Mouse (Mus musculus) forelimb bud, embryonic 11.5 days (tissue): ENCODE results near the gene Kcnip4.

Experiments
- DNase-seq: peaks from one replicate; pipeline ENCODE4 v3.0.0-alpha.2; 2012; ENCODE audit warnings: low read depth, low spot score

The Kcnip4 gene

DNA sequence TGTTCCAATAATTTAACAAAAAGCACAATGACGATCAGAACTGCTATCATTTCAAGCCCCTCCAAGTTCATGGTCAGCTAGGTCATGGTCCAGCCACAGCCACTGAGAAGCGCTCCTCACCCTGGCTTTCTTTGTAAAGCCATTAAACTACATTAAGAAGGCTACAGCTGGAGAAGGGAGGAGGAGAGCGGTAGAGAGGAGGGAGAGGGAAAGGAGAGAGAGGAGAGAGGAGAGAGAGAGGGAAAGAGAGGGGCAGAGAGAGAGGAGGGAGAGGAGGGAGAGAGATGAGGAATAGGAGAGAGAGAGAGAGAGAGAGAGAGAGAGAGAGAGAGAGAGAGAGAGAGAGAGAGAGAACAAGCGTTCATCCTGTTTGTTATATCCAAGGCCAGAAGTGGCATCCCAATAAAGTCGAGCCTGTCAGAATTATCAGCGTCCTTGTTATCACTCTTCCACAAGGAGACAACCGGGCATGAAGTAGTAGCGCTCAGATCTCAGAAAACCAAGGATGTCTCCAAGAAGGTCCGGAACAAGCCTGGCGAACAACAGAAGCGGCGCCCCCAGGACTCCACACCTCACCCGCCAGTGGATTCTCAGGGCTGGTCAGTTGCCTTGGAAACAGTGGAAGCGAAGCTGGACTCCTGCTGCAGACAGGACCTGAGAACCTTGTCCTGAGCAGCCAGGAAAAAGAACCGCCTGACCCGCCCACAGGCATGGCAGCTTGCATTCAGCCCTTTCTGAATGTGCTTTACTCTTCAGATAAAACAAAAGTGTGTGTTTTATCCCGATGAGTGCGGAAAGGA, 635.1 kb downstream of the Kcnip4 start:
- DNase-seq: peak; percentile 37

DNA sequence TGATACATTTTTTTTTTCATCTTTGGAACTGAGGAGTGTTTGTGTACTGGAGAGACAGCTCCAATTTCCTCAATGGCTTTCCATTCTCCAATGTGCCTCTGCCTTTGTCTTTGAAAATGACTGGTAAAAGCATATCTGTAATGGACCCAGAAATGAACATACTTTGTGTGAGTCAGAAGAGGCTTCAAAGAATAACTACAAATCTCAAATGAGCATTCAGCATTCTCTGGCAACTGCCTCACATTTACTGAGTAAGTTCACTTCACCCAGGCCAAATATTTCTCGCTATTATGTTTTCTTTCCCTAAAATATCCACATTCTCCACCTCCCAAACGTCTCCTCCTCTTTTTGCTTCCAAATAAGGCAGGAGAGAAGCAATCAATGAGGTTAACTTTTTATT, 646.6 kb downstream of the Kcnip4 start:
- DNase-seq: no peak

DNA sequence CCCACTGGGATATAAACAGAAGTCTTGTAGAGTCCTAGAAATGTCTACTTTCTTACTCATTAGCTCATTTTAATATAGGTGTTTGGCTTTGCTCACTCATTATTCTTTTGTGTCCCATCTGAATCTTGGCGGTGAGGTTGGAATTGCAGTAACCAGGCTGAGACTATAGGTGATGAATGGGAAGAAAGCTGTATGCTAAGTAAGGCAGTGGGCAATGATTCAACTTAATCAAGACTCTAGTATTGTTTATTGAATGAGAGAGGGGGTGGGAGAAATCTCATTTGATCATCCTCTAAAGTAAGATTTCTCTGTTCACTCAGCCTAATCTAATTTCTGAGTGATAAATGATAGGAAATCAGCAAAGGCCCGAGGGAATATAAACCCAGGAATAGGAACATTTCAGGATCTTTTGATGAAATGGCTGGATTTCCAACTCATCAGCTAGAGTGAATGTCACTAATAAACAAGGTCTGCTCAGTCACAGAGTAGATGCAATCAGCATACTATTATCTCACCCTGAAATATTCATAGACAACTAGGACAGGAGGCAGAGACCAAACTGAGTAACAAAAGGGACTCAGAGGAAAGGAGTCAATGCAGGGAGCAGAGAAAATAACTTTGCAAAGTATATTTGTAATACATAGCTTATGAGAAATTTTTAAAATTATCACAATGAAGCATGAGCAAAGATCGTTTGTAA, 660.3 kb downstream of the Kcnip4 start:
- DNase-seq: no peak

DNA sequence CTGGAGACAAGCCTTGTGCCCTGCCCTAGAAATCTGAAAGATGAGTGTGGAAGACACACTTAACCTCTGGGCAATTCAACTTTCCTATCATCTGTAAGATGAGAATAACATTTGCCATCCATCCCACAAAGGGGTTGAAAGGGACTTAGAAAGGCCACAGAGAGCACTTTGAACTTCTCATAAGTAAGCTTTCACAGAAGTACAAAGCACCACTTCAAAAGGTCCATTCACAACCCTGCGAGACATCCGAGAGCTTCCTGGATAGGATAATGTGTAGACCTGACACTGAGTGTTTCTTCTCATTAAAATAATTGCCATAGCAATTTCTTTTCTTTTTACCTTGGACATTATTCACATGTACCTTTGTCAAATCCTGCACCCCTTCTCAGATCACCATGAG, 683.7 kb downstream of the Kcnip4 start:
- no peak for DNase-seq

DNA sequence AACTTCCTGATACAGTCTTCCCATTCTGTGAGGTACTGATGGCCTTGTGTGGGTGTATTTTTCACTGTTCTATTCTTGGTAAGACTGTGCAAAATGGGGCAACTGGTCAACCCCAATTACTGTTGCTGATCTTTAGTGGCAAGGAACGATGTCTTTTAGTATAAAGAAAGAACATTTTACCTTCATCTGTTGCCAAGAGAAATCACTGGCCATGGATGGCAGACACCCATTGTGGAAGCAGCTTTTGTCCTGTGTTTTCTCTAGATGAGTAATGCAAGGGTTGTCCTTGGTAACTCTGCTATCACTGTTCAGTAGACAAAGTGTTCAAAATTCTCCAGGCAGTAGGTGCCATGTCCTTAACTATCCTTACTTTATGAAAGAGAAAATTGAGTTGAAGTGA, 729.2 kb downstream of the Kcnip4 start:
- no peak for DNase-seq

DNA sequence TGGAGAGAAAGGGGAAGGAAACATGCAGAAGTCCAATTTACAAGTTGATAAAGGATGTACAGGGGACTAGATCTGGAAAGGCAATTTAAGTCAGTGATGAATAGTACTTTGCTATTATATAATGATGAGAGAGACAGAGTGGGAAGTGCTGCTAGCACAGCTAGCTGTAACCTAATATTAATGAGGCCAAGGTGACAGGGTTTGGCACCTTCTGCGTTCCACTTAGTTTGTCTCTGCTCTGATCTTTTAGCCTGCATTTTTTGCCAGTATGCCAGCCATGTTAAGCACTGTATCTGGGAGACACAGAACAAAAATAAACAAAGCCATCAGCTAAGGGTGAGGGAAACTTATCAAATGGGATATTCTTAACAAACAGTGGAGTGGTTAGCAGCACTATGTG, 745.3 kb downstream of the Kcnip4 start:
- no peak for DNase-seq

DNA sequence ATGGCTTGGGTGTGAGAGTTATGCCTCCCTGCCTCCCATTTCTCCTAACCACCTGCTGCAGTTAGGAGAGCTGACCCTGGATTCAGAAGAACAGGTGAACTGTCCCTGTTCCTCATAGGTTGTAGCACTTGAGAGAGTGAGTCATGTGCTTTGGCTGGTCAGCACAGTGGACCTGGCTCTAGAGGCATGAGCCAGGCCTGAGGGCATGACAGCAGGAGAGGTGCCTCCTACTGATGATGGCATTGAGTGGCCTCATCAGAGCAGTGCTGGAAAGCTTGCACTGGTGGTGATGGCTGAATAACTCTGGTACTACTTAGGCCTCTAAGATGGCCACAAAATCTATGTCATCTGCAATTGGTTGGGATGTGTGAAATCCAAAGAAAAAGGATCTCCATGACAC, 776.1 kb downstream of the Kcnip4 start:
- no peak for DNase-seq

DNA sequence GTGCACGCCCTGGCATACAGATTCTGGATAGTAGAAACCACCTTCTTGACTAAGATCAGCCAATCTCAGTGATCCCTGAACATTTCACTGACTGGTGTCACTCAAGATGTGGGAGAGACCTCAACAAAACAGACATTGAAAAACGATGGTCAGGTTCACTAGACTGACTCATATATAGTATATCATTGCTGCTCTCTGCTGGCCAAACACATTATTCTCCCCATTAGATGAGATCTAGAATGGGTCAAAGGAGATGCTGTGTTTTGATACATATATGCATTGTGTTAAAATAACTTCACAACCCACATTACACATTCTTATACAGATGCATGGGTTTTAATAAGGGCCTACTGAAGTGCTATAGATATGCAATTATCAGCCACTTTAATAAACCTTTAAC, 787.1 kb downstream of the Kcnip4 start:
- DNase-seq: no peak

DNA sequence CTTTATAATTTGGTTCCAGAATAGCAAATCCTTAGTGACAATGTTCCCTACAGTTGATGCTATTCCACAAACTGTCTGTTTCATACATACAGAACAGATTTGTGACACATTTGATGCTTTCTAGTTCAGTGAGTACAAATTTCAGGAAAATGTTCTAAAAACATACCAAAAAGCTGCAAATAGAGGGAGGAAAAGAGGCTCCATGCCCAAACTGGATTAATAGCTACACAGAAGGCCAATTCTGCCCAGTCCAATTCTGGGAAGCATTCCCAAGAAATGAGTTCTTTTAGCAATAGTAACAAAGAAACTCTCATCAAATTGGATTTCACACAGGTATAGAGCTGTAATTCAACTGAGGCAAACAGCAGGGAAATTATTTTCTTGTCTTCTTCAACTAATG, 806.5 kb downstream of the Kcnip4 start:
- no peak for DNase-seq

DNA sequence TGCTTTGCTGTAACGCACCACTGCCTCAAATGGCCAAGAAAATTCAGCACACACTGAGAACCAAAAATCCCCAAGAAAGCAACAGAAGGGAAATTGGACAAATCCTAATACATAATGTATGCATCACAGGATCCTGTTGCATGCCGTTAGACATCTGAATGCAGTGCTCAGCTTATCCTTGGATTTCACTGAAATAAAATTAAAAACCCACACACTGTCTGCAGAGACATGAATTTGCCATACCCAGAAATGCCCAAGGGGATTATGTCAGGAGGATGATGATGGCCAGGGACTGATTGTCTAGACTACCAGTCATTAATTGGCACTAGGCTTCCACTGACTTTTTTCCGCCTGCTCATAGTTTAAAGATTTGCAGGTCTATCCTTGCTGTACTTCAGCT, 818.7 kb downstream of the Kcnip4 start:
- DNase-seq: no peak

DNA sequence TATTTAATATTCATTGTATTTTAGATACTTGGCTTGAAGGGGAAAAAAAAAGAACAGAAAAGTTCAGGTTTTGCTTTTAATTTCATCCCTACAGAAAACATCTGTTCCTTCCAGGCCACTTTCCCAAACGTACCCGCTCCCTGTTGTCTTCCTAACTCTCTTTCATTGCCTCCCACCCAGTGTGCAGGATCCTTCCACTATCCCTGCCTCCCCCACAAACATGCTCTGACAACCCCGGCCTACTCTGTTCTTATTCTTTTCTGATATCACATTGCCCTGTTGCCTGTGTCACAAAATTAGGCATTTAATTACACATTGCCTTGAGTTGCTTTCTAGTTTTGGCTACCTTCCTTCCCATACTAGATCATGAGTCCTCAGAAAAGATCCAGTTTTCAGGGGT, 837.6 kb downstream of the Kcnip4 start:
- no peak for DNase-seq

DNA sequence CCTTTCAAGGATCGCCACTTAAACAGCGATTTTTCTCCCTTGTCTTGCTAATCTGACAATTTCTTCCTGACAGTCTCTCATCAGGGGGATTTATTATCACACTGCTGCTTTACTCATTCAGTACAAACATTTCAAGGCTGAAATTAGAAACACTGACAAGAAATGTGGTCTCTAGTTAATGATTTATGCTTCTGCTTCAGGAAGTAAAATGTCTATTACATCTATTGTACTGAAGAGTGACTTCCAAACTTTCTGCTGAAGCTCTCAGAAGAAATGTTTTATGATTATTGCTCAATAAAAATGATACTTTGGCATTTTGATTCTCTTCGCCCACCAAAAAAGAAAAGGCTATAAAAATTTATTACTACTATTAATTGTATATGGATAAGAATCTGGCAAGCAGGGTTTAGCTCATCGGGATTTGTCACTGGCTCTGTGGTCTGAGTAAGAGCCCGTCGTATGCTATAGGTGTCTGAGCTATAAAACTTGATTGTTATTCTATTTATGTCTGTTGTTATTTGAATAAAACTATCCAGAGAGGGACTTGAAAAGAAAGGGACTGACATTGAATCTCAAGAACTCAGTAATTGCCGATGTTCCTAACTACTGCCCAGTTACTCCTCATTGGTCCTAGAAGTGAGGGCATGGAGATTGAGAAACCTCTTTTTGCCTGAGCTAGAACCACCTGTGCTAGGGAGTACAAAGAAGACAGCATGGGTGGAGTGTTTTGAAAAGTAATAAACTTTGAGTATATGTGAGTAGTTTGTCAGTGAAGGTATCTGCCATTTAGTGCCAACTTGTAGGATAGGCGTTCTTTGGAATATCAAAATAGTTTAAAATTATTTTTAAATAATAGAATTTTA, 844.7 kb downstream of the Kcnip4 start:
- DNase-seq: no peak

DNA sequence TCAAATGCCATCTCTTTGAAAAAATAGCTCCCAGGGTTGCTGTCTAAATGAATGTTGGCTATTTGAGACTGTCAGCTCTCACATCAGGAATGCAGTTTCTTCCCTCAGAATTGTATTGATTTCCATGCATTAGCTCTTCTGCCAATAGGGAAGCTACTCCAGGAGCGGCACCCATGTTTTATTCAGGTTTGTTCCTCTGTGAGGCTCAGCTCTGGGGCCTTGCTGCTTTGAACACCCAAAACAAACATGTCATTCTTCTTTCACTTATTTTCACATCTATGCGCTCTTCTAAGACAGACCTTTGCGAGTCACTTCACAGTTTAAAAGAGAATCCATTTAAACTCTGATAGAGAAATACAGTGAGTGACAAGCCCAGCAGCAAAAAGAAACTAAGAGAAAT, 862.2 kb downstream of the Kcnip4 start:
- DNase-seq: no peak

DNA sequence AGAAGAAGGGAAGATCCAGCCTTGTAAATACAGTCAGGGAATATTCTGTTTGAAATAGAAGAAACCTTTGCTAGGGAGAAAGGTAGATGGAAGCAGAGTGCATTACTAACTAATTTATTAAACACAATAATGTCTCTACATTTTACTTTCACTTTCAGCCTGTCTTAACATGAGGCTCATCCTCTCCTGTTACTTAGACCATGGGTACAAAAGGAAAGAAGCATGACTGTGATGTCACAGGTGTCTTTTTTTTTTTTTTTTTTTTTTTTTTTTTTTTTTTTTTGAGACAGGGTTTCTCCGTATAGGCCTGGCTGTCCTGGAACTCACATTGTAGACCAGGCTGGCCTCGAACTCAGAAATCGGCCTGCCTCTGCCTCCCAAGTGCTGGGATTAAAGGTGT, 864.7 kb downstream of the Kcnip4 start:
- no peak for DNase-seq

DNA sequence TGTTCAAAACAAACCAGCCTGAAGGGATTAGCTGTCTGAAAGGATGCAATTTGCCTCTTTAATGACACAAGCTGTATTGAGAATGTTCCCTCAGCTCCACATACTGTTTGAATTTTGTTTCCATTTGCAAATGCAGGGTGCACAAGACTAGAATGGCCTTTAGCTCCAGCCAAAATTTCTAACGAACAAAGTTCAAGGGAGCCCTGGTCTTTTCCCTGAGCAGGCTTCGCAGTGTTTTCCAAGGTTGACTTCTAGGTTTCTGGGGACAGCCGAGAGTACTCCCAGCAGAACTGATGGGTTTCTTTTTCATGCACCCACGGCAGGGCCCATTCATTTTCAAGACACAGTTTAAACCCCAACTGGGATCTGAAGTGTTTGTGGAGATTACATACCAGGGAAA, 874.2 kb downstream of the Kcnip4 start:
- no peak for DNase-seq

DNA sequence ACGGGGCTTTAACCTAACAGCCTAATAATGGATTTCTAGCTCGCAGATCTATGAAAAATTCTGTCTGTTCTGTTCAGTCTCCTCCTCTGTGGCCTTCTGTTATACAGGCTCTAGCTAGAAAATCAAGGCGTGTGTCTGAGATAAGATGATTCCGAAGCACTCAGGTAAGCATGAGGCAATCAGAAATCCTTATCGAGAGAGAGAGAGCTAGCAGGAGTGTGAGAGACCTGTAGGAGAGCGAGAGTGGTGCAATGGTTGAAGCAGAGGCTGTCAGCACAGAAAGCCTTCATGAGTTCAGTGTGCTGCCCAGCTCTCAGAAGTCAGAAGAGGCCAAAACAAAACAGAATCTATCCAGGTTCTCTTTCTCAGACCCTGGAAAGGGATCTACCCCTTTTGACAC, 888.0 kb downstream of the Kcnip4 start:
- DNase-seq: no peak

DNA sequence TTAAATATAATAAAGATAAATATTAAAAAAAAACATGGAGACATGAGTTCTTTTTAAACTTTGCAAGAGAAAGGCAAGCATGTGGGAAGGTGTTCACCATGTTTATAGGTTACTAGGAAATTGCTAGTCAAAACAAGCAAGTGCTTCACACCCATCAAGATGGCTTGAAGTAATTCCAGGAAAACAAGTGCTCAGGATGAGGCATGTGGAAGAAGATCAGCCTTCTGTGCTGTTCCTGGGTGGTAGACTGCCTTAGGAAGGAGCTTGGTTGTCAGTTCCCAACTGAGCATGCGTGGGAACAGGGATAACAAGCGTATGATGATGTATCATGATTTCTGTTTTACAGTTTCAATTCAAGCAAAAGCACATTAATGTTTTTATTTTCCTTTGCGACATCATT, 891.1 kb downstream of the Kcnip4 start:
- DNase-seq: no peak

DNA sequence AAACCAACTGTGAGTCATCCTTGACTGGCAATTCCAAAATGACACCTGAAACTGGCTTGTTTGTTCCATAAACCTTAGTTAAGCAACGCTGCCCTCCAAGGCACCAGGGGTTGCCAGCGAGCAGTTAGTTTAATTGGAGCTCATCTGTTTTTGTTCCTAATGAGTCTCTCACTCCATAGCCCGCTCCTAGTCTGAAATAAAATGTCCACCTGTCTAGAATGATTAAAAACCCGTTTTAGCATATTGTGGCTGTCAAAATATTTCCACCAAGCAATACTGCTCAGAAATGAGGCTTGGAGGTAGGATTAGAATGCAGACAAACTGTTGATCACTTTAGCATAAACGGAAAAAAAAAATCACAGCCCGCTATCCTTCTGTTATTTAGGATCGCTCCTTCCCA, 901.3 kb downstream of the Kcnip4 start:
- DNase-seq: no peak

DNA sequence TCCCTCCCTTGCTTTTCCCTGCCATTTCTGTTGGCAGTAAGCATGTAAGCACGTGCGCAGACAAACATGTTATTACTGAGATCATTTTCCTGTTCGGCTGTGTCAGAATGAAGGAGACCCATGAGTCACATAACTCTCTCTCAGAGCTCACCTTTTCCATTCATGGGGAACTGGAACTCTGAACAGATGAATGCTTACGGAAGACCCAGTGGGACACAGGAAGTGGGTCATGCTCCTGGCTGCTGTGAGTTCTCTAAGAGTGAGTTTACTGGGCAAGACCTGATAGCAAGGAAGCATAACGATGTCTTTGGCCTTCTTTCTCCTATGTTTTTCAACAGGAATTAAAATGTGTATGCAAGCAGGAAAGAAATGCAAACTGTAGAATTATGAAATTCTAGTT, 917.8 kb downstream of the Kcnip4 start:
- no peak for DNase-seq

DNA sequence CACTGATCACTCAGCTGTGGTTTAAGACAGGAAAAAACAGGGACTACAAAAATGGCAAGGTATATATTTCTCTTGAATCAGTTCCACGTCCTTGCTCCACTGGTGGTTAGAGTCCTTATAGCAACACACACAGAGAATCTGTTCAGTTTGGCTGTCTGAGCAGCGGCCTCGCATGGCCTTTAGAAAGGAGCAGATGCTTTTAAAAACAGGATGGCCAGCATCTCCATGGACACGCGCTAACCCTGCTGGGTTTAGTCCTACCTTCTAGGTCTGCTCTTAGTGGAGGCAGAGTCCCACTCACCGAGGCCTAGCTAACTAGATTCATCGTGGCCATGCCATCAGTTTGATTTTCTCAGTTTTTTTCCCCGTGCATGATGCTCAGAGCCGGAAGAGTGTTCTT, 918.4 kb downstream of the Kcnip4 start:
- DNase-seq: no peak

DNA sequence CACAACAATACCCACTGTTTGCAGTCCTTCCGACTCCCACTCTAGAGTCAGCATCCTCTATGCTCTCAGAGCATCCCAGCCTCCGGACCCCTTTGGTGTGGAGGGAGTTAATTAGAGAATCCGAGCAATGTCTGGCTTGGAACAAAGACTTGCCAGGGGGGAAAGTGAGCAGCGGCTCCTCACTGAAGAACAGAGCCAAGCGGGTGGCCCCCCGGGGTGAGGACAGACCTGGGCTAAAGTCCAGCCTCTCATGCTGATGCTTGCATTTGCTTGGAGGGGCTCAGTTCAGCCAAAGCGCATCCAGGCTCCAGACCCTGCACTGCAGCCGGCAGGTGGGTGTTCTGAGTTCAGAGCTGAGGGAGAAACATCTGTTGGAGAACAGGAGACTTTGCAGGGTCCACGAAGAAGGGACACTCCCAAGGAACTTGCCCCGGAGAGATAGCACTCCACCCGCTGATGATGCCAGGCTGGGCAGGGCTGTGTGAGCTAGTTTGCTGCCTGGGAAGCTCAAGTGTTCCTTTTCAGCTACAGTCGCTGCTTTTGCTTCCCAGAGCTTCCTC, 925.1 kb downstream of the Kcnip4 start:
- DNase-seq: peak; percentile 16

DNA sequence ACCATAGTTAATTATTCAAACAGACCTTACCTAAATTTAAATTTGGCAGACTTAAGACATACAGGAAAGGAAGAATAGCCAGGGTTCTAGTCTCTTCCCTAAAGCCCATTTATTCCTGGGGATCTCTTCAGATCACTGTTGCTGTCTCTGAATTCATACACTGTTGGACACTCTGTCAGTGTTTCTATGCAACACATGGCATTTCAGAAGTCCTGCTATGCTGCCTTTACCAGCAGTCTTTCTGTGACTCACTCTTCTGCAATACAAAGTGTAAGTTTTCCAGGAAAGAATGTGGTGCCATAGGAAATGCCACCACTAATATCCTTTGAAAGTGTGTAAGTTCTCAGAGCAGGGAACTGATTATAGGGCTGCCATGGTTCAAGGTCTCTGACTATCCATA, 936.7 kb downstream of the Kcnip4 start:
- no peak for DNase-seq
